Mouse (Mus musculus): ENCODE measurements at regions not wholly inside any gene's neighbourhood (a gene's known extent, or its start where the extent isn't known, plus 50 kb on each side); places are given as distances from the start of the nearest gene placed in this dataset.

DNA sequence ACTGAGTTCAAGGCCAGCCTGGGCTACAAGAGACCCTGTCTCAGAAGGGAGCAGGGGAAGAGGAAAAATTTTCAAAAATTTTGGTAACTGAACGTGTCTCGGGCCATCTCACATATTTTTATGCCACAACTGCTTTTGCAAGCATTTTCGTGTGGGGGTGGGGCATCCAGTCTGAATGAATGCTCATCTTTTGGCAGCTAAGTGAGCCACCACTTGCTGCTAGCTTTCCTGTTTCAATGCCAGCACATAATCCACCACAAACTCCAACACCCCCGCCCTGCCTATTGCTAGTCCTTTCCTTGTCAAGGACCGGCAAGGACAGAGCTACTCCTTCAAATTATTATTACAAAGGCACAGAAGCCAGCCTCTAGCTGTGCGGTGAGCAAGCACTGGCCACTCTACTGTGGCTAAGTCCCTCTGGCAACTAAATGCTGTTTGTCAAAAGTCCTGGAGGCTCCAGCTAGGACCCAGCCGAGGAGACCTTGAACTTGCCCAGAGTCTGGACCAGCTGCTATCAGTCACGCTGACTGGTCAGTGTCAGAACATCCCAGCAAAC, 148.0 kb downstream of the 2410131K14Rik start:
- peaks cover 3% of the 10 kb centered on the region for H3K4me1 ChIP-seq (replicated peaks)
- WGBS: 79% methylated on average over 8 of the region's 8 CpGs
- no peak overlapping the region for H3K4me3 ChIP-seq (replicated peaks)

GRCm38 (mm10) chr5:118394051-118394450, 149.0 kb downstream of the 2410131K14Rik start:
- WGBS: 51% methylated on average over 5 of the region's 5 CpGs
- 0 out of 2 replicates have a peak, but pooled peaks have one; percentile 22 for ATAC-seq

More for the DNA sequence above, 148.0 kb downstream of the 2410131K14Rik start:
- no peak overlapping the region for H3K27ac ChIP-seq
- H3K27me3 ChIP-seq (replicated peaks): peaks cover 9% of the 10 kb centered on the region; the same call in 1 of the 2 replicates
- ATAC-seq: no peak
- H3K9ac ChIP-seq: no peak overlapping the region
- peaks cover 9% of the 10 kb centered on the region; the same call in 1 of the 2 replicates for H3K9me3 ChIP-seq
- no peaks in the 10 kb centered on the region for H3K36me3 ChIP-seq
- H3K4me2 ChIP-seq (replicated peaks): no peak overlapping the region

DNA sequence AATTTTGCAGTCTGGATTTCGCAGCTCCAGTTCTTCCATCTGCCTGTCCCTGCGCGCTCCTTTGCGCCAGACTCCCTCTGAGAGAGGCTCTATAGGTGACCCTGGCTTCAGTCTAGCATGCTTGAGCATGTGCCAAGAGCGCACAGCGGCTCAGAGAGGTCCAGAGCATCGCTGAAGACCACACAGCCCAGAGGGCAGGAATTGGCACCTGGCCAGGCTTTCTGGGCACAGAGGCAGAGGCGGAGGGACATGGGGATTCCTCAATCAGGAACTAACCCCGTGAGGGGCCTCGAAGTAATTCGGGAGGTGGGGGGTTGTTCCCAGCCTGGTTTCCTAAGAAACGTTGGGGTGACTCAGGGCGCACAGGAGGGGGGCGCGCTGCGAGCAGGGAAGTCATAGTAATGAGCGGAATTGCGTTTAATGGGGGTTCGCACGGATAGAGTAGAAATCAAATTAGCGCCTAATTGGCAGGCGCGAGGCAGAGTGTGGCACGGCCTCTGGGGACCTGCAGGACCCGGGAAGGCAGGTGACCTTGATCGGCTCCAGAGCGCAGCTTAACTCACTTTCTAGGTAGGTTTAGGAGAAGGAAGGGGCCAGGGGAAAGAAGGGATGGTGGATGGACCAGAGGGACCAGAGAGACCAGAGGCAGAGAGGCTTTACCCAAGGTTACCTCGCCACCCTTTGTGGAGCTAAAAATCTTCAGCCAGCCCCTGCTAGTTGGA, 151.1 kb downstream of the 2410131K14Rik start:
- Histone ChIP-seq H3K27ac (no peak overlapping the region), H3K9ac (no peak overlapping the region), H3K27me3 (replicated peaks) (peaks cover 9% of the 10 kb centered on the region; the same call in 1 of the 2 replicates), H3K36me3 (no peaks in the 10 kb centered on the region), H3K4me2 (replicated peaks) (peak overlapping the region; percentile 22), H3K4me3 (replicated peaks) (no peak overlapping the region), H3K9me3 (no peaks in the 10 kb centered on the region), H3K4me1 (replicated peaks) (peaks cover 3% of the 10 kb centered on the region)
- 11% methylated on average over 28 of the region's 28 CpGs for WGBS
- ATAC-seq: 0 out of 2 replicates have a peak, but pooled peaks have one; percentile 39

More at GRCm38 (mm10) chr5:118394051-118394450, 149.0 kb downstream of the 2410131K14Rik start:
- Histone ChIP-seq H3K4me1 (replicated peaks) (peaks cover 3% of the 10 kb centered on the region), H3K27me3 (replicated peaks) (peaks cover 9% of the 10 kb centered on the region; the same call in 1 of the 2 replicates), H3K9me3 (peaks cover 9% of the 10 kb centered on the region; the same call in 1 of the 2 replicates), H3K4me3 (replicated peaks) (no peak overlapping the region), H3K4me2 (replicated peaks) (no peak overlapping the region), H3K9ac (no peak overlapping the region), H3K36me3 (no peaks in the 10 kb centered on the region), H3K27ac (no peak overlapping the region)

- Histone ChIP-seq H3K9me3 (no peaks in the 10 kb centered on the region), H3K4me2 (replicated peaks) (no peak overlapping the region), H3K4me1 (replicated peaks) (peaks cover 2% of the 10 kb centered on the region), H3K27ac (no peak overlapping the region), H3K27me3 (replicated peaks) (peaks cover 8% of the 10 kb centered on the region; the same call in 1 of the 2 replicates), H3K9ac (no peak overlapping the region), H3K36me3 (no peaks in the 10 kb centered on the region), H3K4me3 (replicated peaks) (no peak overlapping the region)
- no peak for ATAC-seq
- 56% methylated on average over 10 of the region's 10 CpGs for WGBS
Observed at GRCm38 (mm10) chr5:118400926-118401325, 155.9 kb downstream of the 2410131K14Rik start.

GRCm38 (mm10) chr5:118404398-118404797, 156.1 kb upstream of the Med13l start:
- Histone ChIP-seq H3K27ac (no peak overlapping the region), H3K9ac (no peak overlapping the region), H3K27me3 (replicated peaks) (no peaks in the 10 kb centered on the region), H3K36me3 (no peaks in the 10 kb centered on the region), H3K9me3 (no peaks in the 10 kb centered on the region), H3K4me2 (replicated peaks) (no peak overlapping the region), H3K4me3 (replicated peaks) (no peak overlapping the region), H3K4me1 (replicated peaks) (no peaks in the 10 kb centered on the region)
- ATAC-seq: no peak
- 73% methylated on average over 7 of the region's 7 CpGs for WGBS

GRCm38 (mm10) chr5:118405421-118405820, 155.1 kb upstream of the Med13l start:
- Histone ChIP-seq H3K4me1 (replicated peaks) (no peaks in the 10 kb centered on the region), H3K4me3 (replicated peaks) (no peak overlapping the region), H3K9me3 (no peaks in the 10 kb centered on the region), H3K27ac (no peak overlapping the region), H3K36me3 (no peaks in the 10 kb centered on the region), H3K27me3 (replicated peaks) (no peaks in the 10 kb centered on the region), H3K9ac (no peak overlapping the region), H3K4me2 (replicated peaks) (no peak overlapping the region)
- 90% methylated on average over 3 of the region's 3 CpGs for WGBS
- ATAC-seq: no peak

- no peaks in the 10 kb centered on the region for H3K36me3 ChIP-seq
- H3K4me1 ChIP-seq (replicated peaks): 0 out of 2 replicates have a peak, but pooled peaks cover 2% of the 10 kb centered on the region
- H3K9me3 ChIP-seq: no peaks in the 10 kb centered on the region
- no peak overlapping the region for H3K4me3 ChIP-seq (replicated peaks)
- H3K9ac ChIP-seq: no peak overlapping the region
- no peak for ATAC-seq
- H3K27me3 ChIP-seq (replicated peaks): no peaks in the 10 kb centered on the region
- H3K4me2 ChIP-seq (replicated peaks): no peak overlapping the region
- 67% methylated on average over 11 of the region's 11 CpGs for WGBS
- no peak overlapping the region for H3K27ac ChIP-seq
Observed at GRCm38 (mm10) chr5:118407451-118407850, 153.0 kb upstream of the Med13l start.

DNA sequence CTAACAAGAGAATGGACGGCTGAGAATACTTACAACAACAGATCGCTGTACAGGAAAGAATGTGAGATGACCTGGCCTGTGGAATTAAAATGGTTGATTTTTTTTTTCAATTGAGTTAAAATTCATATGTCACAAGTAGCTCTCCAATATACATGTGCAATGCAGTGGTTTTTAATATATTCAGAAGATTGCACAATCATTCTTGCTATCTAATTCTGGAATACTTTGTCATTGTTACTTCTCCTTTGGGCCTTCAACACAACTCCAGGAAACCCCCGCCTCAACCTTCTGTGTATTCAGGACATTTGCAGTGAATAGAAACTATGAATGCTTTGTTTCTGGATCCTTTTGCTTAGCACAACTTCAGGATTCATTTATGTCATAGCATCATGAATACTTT, 152.5 kb upstream of the Med13l start:
- whole genome bisulfite sequencing: 71% methylated on average over 3 of the region's 3 CpGs
- no peak overlapping the region for H3K4me3 ChIP-seq (replicated peaks)
- no peaks in the 10 kb centered on the region for H3K36me3 ChIP-seq
- ATAC-seq: no peak
- 0 out of 2 replicates have a peak, but pooled peaks cover 3% of the 10 kb centered on the region for H3K4me1 ChIP-seq (replicated peaks)
- H3K27ac ChIP-seq: no peak overlapping the region
- no peaks in the 10 kb centered on the region for H3K27me3 ChIP-seq (replicated peaks)
- H3K9ac ChIP-seq: no peak overlapping the region
- no peak overlapping the region for H3K4me2 ChIP-seq (replicated peaks)
- no peaks in the 10 kb centered on the region for H3K9me3 ChIP-seq

DNA sequence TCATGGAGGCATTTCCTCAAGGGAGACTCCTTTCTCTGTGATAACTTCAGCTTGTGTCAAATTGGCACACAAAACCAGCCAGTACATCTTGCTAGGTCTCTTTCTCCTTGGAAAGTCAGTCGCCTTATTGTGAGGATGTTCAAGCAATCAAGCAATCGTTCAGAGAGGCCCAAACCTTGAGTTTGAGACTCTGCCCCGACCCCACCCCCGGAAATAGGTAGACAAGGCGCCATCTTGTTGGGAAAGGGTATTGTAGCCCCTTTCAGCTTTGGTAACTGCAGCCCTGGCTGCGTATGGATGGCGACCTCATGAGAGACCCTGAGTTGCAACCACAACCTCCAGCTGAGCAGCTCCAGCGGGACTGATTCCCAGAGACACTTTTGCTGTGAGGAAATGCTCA, 151.7 kb upstream of the Med13l start:
- no peak overlapping the region for H3K9ac ChIP-seq
- H3K27ac ChIP-seq: no peak overlapping the region
- H3K4me2 ChIP-seq (replicated peaks): no peak overlapping the region
- 0 out of 2 replicates have a peak, but pooled peaks cover 3% of the 10 kb centered on the region for H3K4me1 ChIP-seq (replicated peaks)
- no peak overlapping the region for H3K4me3 ChIP-seq (replicated peaks)
- no peaks in the 10 kb centered on the region for H3K36me3 ChIP-seq
- no peaks in the 10 kb centered on the region for H3K27me3 ChIP-seq (replicated peaks)
- H3K9me3 ChIP-seq: no peaks in the 10 kb centered on the region
- ATAC-seq: no peak
- WGBS: 86% methylated on average over 8 of the region's 8 CpGs

- peak; percentile 95 for ATAC-seq
Observed at GRCm38 (mm10) chr5:118413428-118414282, 146.8 kb upstream of the Med13l start.

DNA sequence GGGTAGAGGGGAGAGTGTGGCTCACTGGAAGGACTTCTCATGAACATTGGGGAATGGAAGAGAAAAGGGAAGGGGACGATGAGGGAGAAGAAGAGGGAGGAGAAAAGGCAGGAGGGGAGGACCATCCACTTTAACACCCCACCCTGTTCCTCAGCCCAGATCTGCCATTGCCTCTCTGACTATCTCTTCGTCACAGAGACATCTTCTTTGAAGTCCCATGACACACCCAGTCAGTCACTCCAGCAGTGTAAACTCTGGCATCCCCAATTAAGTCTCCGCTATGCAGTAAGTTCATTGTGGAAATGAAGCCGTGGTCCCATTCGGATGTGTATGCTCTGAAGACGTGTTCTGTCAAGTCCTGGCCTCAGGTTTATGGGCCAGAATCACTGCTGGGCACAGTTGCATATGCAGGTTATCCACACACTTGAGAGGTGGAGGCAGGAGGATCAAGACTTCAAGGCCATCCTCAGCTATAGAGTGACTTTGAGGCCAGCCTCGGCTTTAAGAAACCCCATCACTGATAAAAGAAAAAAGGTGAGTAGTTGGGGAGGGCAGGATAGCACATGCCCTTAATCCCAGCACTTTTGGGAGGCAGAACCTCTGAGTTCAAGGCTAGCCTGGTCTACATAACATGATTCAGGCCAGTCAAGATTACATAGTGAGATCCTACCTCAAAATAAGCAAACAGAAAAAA, 141.0 kb upstream of the Med13l start:
- Histone ChIP-seq H3K27me3 (replicated peaks) (no peaks in the 10 kb centered on the region), H3K27ac (no peak overlapping the region), H3K4me3 (replicated peaks) (no peak overlapping the region), H3K36me3 (no peaks in the 10 kb centered on the region), H3K4me1 (replicated peaks) (peaks cover 9% of the 10 kb centered on the region), H3K4me2 (replicated peaks) (no peak overlapping the region), H3K9me3 (no peaks in the 10 kb centered on the region), H3K9ac (no peak overlapping the region)
- ATAC-seq: no peak
- WGBS: 81% methylated on average over 7 of the region's 7 CpGs

More at GRCm38 (mm10) chr5:118413428-118414282, 146.8 kb upstream of the Med13l start:
- Histone ChIP-seq H3K9me3 (no peaks in the 10 kb centered on the region), H3K4me2 (replicated peaks) (no peak overlapping the region), H3K27ac (no peak overlapping the region), H3K27me3 (replicated peaks) (no peaks in the 10 kb centered on the region), H3K4me1 (replicated peaks) (0 out of 2 replicates have a peak, but pooled peaks cover 3% of the 10 kb centered on the region), H3K36me3 (no peaks in the 10 kb centered on the region), H3K4me3 (replicated peaks) (no peak overlapping the region), H3K9ac (no peak overlapping the region)
- WGBS: 67% methylated on average over 13 of the region's 13 CpGs

All from intestine, embryonic 15.5 days (tissue).